Mouse (Mus musculus) heart, adult 2 months (tissue): ENCODE results near the gene Olfr740.

Source experiments
- CTCF ChIP-seq: fragments of 200-600 bp; IDR thresholded peaks from 2 replicates; pipeline ENCODE4 v1.8.1; 2022; ENCODE audit warnings: antibody characterized with exemption, mild to moderate bottlenecking, moderate library complexity
- EP300 ChIP-seq: fragments of 200-500 bp; IDR thresholded peaks from 2 replicates; pipeline ENCODE4 v1.6.1; 2011; ENCODE audit warnings: low read depth, low read length, control low read depth; ENCODE audit not compliant: insufficient read depth
- POLR2A ChIP-seq: fragments of 200-500 bp; IDR thresholded peaks from 2 replicates; pipeline ENCODE4 v1.6.1; 2011; ENCODE audit warnings: mild to moderate bottlenecking, low read depth, low read length, control low read depth; ENCODE audit not compliant: insufficient read depth

- TF ChIP-seq CTCF: no peak
- no peak for TF ChIP-seq EP300
- TF ChIP-seq POLR2A: no peak
These were observed 38.1 kb upstream of the Olfr740 start, which contains the start of gene Olfr738 for GRCm38 (mm10) chr14:50407268-50407667.
